Mouse (Mus musculus) liver, embryonic 11.5 days (tissue): ENCODE data around the gene Cdc7. TPM values are rescaled to one million over a fixed set of nuclear protein-coding genes. Genes with fewer than 3 reads are reported as not detected.
A peak's percentile ranks its signal among the peaks of the same experiment; 100 is the strongest.

Experiments used
- ATAC-seq: fragments of 200-750 bp; cut with Nextera tagmentation; replicated peaks from 2 replicates; pipeline ENCODE4 v1.8.0; 2017; ENCODE audit warnings: moderate number of reproducible peaks, mild to moderate bottlenecking, moderate TSS enrichment, moderate library complexity; ENCODE audit not compliant: low FRiP score
- DNase-seq: peaks from one replicate; pipeline ENCODE4 v3.0.0-alpha.2; 2017; ENCODE audit warnings: low spot score
- H3K27ac ChIP-seq: fragments of 300-500 bp; sonication (generic); 2 replicates; pipeline ENCODE4 v1.5.1; 2014; ENCODE audit warnings: mild to moderate bottlenecking, low read depth, low read length, control low read depth
- H3K27me3 ChIP-seq: fragments of 300-500 bp; sonication (generic); replicated peaks from 2 replicates; pipeline ENCODE4 v1.6.1; 2014; ENCODE audit warnings: low read length, mixed read lengths; ENCODE audit not compliant: control insufficient read depth, insufficient read depth
- H3K36me3 ChIP-seq: fragments of 300-500 bp; sonication (generic); 2 replicates; pipeline ENCODE4 v1.6.1; 2014; ENCODE audit warnings: mild to moderate bottlenecking, low read length, moderate library complexity, mixed read lengths; ENCODE audit not compliant: control insufficient read depth, insufficient read depth
- H3K4me1 ChIP-seq: fragments of 300-500 bp; sonication (generic); replicated peaks from 2 replicates; pipeline ENCODE4 v1.6.1; 2014; ENCODE audit warnings: low read length, mixed read lengths; ENCODE audit not compliant: control insufficient read depth, insufficient read depth
- H3K4me2 ChIP-seq: fragments of 300-500 bp; sonication (generic); 2 replicates; pipeline ENCODE4 v1.6.1; 2014; ENCODE audit warnings: mild to moderate bottlenecking, control low read depth, moderate library complexity
- H3K4me3 ChIP-seq: fragments of 300-500 bp; sonication (generic); 2 replicates; pipeline ENCODE4 v1.5.1; 2014; ENCODE audit warnings: low read depth, low read length, control low read depth
- H3K9ac ChIP-seq: fragments of 300-500 bp; sonication (generic); 2 replicates; pipeline ENCODE4 v1.6.1; 2014; ENCODE audit warnings: low read depth, low read length, control low read depth
- H3K9me3 ChIP-seq: fragments of 300-500 bp; sonication (generic); 2 replicates; pipeline ENCODE4 v1.6.1; 2016; ENCODE audit warnings: low read length, inconsistent platforms, mixed read lengths; ENCODE audit not compliant: control insufficient read depth
- WGBS: fragments of 180-500 bp; shearing (Covaris S2); extraction: QIAGEN DNeasy Blood & Tissue Kit; methylation state at CpG from one replicate; pipeline ENCODE4 v1.1.7; 2014; 5-methylcytosine and 5-hydroxymethylcytosine counted together
- polyA plus RNA-seq: library from polyadenylated mRNA; unstranded; fragments of >200 nt; fragmentation: Nextera tagmentation; extraction: Ambion mirVana; gene quantifications from 2 replicates; pipeline ENCODE4 v1.2.1, GENCODE M21; 2014

The Cdc7 gene
- polyA plus RNA-seq, 1 experiment from 2014 or later, result 55.0 TPM

DNA sequence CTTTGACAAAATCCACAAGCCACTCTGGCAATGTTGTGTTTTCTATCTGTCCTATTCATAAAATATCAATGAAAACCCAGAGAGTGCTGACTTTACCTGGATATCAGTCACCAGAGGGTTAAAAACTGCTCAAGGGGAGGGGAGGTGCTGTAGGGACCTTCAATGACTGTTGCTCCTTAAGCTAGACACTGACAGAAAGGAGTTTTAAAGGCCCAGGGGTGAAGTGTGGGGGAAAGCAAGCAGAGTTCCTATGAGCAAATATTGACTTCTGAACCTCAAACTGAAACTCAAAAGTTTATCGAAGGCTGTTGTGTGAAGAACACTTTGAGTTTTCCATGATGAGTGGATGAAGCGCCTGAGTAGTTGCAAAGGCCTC, 50.9 kb downstream of the Cdc7 start:
- Histone ChIP-seq H3K4me3 (no peak overlapping the region), H3K36me3 (no peaks in the 10 kb centered on the region), H3K27me3 (no peaks in the 10 kb centered on the region), H3K9me3 (no peaks in the 10 kb centered on the region), H3K4me2 (peak overlapping the region; percentile 23), H3K9ac (no peak overlapping the region), H3K27ac (no peak overlapping the region), H3K4me1 (peaks cover 20% of the 10 kb centered on the region)
- WGBS, result 37% methylated on average over 2 of the region's 2 CpGs
- DNase-seq (no peak), ATAC-seq (no peak)

- H3K4me1 ChIP-seq, result peaks cover 22% of the 10 kb centered on the region
- peak overlapping the region; percentile 23 for H3K4me2 ChIP-seq
- H3K9ac ChIP-seq, result no peak overlapping the region
- 4% methylated on average over 10 of the region's 10 CpGs for WGBS
- H3K9me3 ChIP-seq, result no peaks in the 10 kb centered on the region
- H3K27ac ChIP-seq, result 0 out of 2 replicates have a peak overlapping the region, but pooled peaks have one; percentile 3
- no peak overlapping the region for H3K4me3 ChIP-seq
- H3K36me3 ChIP-seq, result no peaks in the 10 kb centered on the region
- DNase-seq, result peak; percentile 62
- ATAC-seq, result peak; percentile 84
- no peaks in the 10 kb centered on the region for H3K27me3 ChIP-seq
Observed at GRCm38 (mm10) chr5:107015422-107016081, 51.4 kb downstream of the Cdc7 start.

- Histone ChIP-seq H3K9me3 (no peaks in the 10 kb centered on the region), H3K4me2 (no peak overlapping the region), H3K4me3 (no peak overlapping the region), H3K27me3 (no peaks in the 10 kb centered on the region), H3K36me3 (no peaks in the 10 kb centered on the region), H3K27ac (no peak overlapping the region), H3K4me1 (peaks cover 24% of the 10 kb centered on the region), H3K9ac (no peak overlapping the region)
- WGBS, result 40% methylated on average over 4 of the region's 4 CpGs
- DNase-seq (no peak), ATAC-seq (no peak)
Observed at GRCm38 (mm10) chr5:107016538-107016937, 52.4 kb downstream of the Cdc7 start.

- H3K4me3 ChIP-seq, result no peak overlapping the region
- H3K27me3 ChIP-seq, result no peaks in the 10 kb centered on the region
- no peak overlapping the region for H3K9ac ChIP-seq
- H3K4me2 ChIP-seq, result no peak overlapping the region
- no peaks in the 10 kb centered on the region for H3K36me3 ChIP-seq
- peak; percentile 29 for DNase-seq
- 57% methylated on average over 2 of the region's 2 CpGs for WGBS
- no peaks in the 10 kb centered on the region for H3K9me3 ChIP-seq
- no peak for ATAC-seq
- H3K27ac ChIP-seq, result no peak overlapping the region
- peaks cover 21% of the 10 kb centered on the region for H3K4me1 ChIP-seq
Observed at GRCm38 (mm10) chr5:107017544-107017943, 53.4 kb downstream of the Cdc7 start.

- 73% methylated on average over 5 of the region's 5 CpGs for WGBS
- peak; percentile 17 for DNase-seq
- no peaks in the 10 kb centered on the region for H3K27me3 ChIP-seq
- H3K4me3 ChIP-seq, result no peak overlapping the region
- H3K4me1 ChIP-seq, result peaks cover 21% of the 10 kb centered on the region
- no peak overlapping the region for H3K27ac ChIP-seq
- no peaks in the 10 kb centered on the region for H3K36me3 ChIP-seq
- H3K9me3 ChIP-seq, result no peaks in the 10 kb centered on the region
- no peak for ATAC-seq
- no peak overlapping the region for H3K4me2 ChIP-seq
- no peak overlapping the region for H3K9ac ChIP-seq
Observed at GRCm38 (mm10) chr5:107019057-107019456, 54.9 kb downstream of the Cdc7 start.

DNA sequence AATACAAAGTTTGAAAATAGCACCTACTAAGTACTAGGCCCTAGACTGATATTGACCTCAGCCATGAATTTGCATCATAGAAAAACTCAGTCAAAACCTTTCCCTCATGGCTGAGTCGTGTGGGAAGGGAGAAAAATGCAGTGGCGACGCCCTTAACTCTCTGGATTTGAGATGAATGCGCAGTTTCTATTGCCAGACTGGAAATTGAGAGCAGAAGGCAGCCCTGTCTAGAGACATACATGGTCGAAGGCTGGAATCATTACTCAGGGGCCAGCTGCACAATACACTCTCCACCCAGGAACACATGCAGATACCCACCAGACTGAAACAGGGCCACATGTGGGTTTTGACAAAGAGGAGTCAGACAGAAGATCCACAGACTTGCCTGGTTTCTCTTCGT, 55.8 kb downstream of the Cdc7 start:
- H3K36me3 ChIP-seq, result no peaks in the 10 kb centered on the region
- H3K9ac ChIP-seq, result no peak overlapping the region
- no peaks in the 10 kb centered on the region for H3K9me3 ChIP-seq
- WGBS, result 76% methylated on average over 6 of the region's 6 CpGs
- no peak overlapping the region for H3K4me2 ChIP-seq
- no peak overlapping the region for H3K4me3 ChIP-seq
- H3K27ac ChIP-seq, result no peak overlapping the region; the same call in 1 of the 2 replicates
- DNase-seq (peak; percentile 24), ATAC-seq (no peak)
- no peaks in the 10 kb centered on the region for H3K27me3 ChIP-seq
- peaks cover 18% of the 10 kb centered on the region for H3K4me1 ChIP-seq

- no peak overlapping the region for H3K27ac ChIP-seq
- H3K9ac ChIP-seq, result no peak overlapping the region
- no peaks in the 10 kb centered on the region for H3K9me3 ChIP-seq
- 80% methylated on average over 7 of the region's 7 CpGs for WGBS
- ATAC-seq (no peak), DNase-seq (no peak)
- H3K4me2 ChIP-seq, result no peak overlapping the region
- no peaks in the 10 kb centered on the region for H3K36me3 ChIP-seq
- H3K27me3 ChIP-seq, result no peaks in the 10 kb centered on the region
- no peak overlapping the region for H3K4me3 ChIP-seq
- peaks cover 14% of the 10 kb centered on the region for H3K4me1 ChIP-seq
Observed at GRCm38 (mm10) chr5:107020366-107020765, 56.2 kb downstream of the Cdc7 start.

DNA sequence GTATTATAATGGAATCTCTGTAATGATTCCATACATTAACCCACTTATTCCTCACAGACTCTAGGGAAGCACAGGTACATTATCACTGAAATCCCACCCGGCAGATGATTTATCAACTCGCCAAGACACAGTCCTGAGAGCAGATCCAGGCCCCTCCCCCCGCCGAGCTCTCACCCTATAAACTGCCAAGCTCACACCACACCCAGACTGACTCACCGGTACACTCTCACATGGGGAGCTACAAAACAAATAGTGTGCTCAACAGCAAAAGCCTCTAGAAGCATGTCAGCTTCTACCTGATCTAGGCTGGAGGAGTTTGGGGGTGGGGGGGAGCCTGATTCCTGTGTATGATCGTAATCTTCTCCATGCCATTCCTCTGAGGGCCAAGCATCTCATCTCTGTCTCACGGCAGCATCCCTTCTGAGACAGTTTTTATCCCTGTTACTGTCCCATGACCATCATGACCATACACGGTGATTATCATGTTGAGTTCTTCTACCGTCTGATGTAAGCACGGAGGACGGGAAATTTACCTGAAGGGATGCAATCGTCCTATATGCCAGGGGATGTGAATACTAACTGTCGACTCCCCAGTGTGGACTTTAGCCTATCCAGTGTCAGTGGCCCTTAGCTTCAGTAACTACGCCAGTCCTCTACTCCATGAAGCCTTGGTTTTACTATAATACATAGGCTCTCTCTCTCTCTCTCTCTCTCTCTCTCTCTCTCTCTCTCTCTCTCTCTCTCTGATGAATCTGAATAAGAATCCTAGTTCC, 57.4 kb downstream of the Cdc7 start:
- H3K36me3 ChIP-seq, result no peaks in the 10 kb centered on the region
- no peak overlapping the region for H3K4me3 ChIP-seq
- no peaks in the 10 kb centered on the region for H3K9me3 ChIP-seq
- H3K9ac ChIP-seq, result no peak overlapping the region
- peaks cover 5% of the 10 kb centered on the region for H3K4me1 ChIP-seq
- ATAC-seq, result no peak
- H3K4me2 ChIP-seq, result no peak overlapping the region
- no peak overlapping the region for H3K27ac ChIP-seq
- no peaks in the 10 kb centered on the region for H3K27me3 ChIP-seq
- 79% methylated on average over 14 of the region's 14 CpGs for WGBS
- DNase-seq, result peak; percentile 28

DNA sequence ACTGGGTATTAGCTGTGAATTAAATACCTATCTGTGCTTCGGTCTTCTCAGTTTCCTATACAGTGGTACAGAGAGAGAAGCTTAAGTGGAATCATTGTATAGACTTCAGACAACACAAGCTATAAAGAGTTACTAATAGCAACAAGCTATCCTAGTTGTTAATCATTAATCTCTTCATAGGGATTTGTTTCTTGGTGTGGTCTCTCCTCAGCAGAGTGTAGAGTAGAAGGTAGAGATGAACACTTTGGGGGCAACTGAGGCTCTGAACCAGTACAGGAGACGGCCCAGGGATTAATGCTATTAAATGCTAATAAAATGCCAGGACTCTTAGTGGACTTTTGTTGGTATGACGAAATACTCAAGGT, 57.9 kb downstream of the Cdc7 start:
- H3K27ac ChIP-seq, result no peak overlapping the region
- 86% methylated on average over 3 of the region's 3 CpGs for WGBS

More for the DNA sequence above, 57.9 kb downstream of the Cdc7 start:
- ATAC-seq (no peak), DNase-seq (peak; percentile 22)
- no peaks in the 10 kb centered on the region for H3K36me3 ChIP-seq
- no peaks in the 10 kb centered on the region for H3K9me3 ChIP-seq
- no peak overlapping the region for H3K4me2 ChIP-seq
- H3K27me3 ChIP-seq, result no peaks in the 10 kb centered on the region
- H3K9ac ChIP-seq, result no peak overlapping the region
- H3K4me3 ChIP-seq, result no peak overlapping the region
- H3K4me1 ChIP-seq, result peaks cover 5% of the 10 kb centered on the region; the same call in 1 of the 2 replicates
